Mouse (Mus musculus) kidney, adult 9 months (tissue): Measurements from ENCODE around the gene Ddi2.
A peak's percentile ranks its signal among the peaks of the same experiment; 100 is the strongest.
"Not testable (repeated sequence)": the region's sequence is repeated elsewhere in the genome, so short reads cannot be mapped to it uniquely, and the experiment has no call there.

ENCODE experiments used
- DNase-seq: peaks from one replicate; pipeline ENCODE4 v3.0.0; 2022

Ddi2 gene

DNA sequence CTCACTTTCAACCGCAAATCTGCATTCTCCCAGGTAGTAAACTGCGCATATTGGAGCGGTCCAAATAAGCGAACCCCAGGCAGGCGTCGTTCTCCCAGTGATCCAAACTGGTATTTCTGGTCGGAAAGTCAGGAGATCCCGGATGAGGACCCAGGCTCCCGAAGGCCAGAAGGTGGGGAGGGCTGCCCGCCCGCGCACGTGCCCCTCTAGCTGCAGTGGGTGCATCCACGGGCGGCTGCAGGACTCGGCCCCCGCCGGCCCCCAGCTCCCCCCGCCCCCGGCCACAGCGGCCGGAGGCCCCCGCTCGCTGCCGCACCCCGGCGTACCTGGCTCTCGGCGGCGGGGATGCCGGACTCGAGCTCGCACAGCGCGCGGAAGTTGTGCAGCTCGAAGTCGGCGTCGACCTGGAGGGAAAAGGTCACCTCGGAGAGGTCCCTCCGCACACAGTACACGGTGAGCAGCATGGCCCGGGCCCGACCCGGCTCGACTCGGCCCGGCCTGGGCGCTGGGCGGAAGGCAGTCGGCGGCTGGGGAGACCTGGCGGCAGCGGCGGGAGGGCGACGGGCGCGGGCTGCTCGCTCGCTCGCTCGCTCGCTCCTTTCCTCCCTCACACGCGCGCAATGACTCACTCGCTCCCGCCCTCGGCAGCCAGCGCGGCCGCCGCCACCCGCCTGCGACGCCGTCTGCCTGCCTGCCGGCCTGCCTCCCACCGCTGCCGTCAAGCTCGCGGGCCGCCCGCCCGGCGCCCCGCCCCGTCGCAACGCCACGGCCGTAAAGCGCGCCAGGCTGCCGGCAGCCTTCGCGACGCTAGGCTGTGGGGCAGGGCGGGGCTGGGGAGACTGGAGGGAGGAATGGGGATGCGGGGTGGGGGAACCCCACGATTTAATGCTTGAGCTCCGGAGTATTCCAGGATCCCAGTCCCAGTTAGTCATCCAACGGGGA, at the start of gene Ddi2:
Gene Ddi2, minus strand, starts transcription at position 689 of the 942 bp plus-strand sequence.
- peak; percentile 86 for DNase-seq

- DNase-seq = not testable (repeated sequence)
Observed at GRCm38 (mm10) chr4:141773019-141773418, 49.8 kb upstream of the Ddi2 start.

- no peak for DNase-seq
Observed at GRCm38 (mm10) chr4:141771823-141772222, 48.6 kb upstream of the Ddi2 start.

DNA sequence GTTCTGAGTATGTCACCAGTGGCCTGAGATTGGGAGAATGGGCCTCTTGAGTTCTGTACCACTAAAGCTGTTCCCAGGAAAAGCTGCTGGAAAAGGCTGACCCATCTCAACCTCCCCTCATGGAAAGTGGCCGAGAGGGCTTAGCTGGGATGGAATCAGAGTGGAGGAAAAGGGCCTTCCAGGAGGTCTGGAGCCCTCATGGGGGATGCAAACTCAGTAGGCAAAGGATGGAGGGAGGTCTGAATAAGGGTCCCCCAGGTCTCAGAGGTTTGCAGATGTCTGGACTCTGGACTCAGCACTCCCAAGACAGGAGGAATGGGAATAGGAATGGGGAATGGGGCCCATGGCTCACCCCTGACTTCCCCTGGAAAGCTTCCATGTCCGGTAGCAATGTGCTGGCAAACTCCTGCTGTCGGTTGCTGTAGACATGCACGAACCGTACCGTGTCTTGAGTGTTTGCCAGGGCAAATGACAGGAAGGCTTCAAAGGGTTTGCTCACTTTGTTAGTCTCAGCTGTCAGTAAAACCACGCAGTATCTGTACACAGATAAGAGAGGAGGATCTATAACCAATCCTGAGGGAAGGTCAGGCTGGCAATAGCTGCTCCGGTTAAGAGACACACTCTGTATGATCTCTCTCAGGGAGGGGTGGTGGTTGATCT, 46.4 kb upstream of the Ddi2 start:
- no peak for DNase-seq

GRCm38 (mm10) chr4:141767353-141768036, 44.3 kb upstream of the Ddi2 start:
- DNase-seq = peak; percentile 16

DNA sequence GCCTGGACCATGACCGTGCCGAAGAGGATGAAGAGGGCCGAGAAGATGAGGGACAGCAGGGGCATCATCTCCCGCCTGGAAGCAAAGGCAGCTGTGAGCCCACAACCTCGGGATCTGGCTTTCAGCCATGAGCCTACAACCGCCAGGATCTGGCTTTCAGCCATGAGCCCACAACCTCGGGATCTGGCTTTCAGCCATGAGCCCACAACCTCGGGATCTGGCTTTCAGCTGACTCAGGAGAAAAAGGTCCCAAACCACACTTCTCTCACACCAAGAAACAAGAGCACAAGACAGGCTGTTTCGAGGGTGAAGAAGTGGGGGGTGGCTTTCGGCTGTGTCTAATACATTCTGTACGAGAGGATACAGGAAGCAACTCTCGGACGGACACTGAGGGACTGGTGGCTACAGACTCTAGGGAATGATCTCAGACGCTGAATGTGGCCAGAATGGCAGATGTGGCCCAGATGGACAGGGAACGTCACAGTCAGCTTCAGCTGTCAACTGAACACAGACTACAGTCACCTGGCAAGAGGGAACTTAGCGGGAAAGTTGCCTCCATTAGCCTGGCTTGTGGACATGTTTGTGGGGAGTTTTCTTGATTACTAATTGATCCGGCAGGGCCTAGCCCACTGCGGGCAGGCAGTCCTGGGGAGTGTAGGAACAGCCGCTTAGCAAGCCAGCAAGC, 43.6 kb upstream of the Ddi2 start:
- DNase-seq = peak; percentile 26

DNA sequence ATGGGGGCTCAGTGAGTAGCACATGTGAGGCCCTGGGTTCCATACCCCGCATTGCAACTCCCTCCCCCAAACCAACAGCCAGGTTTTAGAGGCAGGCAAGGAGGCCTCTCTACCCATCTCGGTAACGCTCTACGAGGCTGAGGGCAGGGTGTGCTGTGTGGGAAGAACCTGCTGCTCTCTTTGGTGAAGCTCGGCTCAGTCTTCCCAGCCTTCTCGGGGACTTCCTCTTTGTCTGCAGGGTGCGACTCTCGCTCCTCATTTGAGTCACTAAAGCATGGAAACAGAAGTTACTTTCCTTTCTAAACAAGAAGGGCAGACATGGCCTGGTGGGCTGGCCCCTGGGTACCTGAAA, 43.1 kb upstream of the Ddi2 start:
- no peak for DNase-seq

DNA sequence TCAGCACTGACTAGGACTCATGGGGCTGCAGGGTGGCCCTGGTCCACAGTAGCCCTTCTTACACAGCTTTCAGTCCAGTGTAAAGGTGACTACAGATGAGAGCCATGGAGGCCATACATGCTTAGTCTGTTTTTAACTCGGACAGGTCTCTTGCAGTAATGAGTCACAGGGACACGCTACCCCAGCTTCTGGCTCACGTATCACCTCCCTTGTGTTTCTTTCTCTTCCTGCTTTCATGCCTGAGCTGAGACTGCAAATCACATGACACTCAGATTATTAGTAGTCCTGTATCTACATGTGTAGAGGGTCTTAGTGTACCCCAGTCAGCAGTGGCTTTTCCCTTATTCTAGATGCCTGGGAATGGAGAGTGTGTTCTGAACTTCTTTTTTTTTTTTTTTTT, 41.8 kb upstream of the Ddi2 start:
- DNase-seq = no peak

GRCm38 (mm10) chr4:141763476-141763875, 40.3 kb upstream of the Ddi2 start:
- no peak for DNase-seq

DNA sequence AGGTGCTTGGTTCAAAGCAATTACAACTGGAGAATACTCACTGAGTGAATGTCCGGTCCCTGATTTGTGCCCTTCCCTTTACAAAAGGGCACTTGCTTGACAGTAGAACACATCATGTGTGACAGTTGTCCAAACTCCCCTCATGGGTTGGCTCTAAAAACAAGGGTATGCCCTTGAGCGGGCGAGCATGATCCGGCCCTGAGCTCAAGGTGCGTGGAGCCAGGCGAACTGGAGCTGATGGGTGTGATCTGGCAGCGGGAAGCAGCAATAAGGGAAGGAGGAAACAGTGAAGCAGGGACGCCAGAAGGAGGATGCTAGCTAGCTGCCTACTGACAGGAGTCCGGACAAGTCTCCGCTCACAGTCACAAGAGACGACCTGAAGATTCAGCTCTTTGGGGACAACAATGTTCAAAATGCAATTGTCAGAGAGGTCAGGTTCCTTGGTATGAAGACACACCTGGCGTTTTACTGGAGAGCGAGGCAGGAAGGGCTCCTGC, 38.9 kb upstream of the Ddi2 start:
- DNase-seq = peak; percentile 28

GRCm38 (mm10) chr4:141760942-141761341, 37.7 kb upstream of the Ddi2 start:
- peak; percentile 63 for DNase-seq

DNA sequence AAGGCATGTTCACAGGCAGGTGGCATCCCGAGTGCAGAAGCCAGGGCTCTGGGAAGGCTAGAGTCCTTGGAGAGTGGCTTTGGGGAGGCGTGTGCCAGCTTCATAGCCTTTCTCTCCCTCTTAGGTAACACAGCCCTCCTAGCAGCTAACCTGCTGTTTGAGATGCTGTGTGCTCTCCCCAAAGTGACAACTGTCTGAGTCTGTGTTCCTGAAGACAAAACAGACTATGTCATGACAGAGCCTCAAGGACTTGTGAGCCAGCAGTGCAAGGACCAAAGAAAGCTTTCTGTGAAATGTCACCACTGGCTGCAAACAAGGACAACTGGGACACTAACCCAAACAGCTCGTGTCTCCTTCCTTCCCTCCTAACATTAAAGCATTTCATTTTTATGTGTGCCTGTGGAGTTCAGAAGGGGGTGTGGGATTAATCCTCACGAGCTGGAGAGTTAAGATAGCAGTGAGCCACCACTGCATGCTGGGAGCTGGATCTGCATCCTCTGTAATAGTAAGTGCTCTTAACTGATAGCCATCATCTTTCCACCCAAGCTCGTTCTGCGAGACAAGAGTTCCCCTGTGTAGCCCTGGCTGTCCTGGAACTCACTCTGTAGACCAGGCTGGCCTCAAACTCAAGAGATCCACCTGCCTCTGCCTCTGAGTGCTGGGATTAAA, 35.8 kb upstream of the Ddi2 start:
- DNase-seq = no peak

DNA sequence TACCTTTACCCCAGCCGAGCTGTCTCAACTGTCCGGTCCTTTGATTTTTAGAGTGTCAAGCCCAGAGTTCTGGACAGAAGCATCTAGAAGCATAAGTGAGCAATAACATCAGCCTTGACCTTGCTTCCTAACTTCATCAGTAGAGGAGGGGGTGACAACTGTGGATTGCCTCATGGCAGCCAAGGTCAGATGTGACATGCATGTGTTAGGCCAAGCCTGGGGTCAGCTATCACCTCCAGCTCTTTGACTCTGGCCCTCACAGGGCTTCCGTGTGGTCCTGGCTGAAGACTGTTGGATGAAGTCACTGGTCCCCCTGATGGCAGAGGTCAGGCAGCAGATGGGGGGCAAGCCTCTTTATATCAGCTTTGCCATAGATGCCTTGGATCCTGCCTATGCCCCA, 33.9 kb upstream of the Ddi2 start:
- DNase-seq = no peak

- DNase-seq = peak; percentile 42
Observed at GRCm38 (mm10) chr4:141755375-141755930, 32.2 kb upstream of the Ddi2 start.

- DNase-seq = no peak
Observed at GRCm38 (mm10) chr4:141752076-141752421, 28.8 kb upstream of the Ddi2 start.

- no peak for DNase-seq
Observed at GRCm38 (mm10) chr4:141751419-141752075, 28.3 kb upstream of the Ddi2 start.

GRCm38 (mm10) chr4:141750826-141751225, 27.6 kb upstream of the Ddi2 start:
- no peak for DNase-seq

- no peak for DNase-seq
Observed at GRCm38 (mm10) chr4:141749557-141749956, 26.3 kb upstream of the Ddi2 start.

GRCm38 (mm10) chr4:141746578-141747346, 23.5 kb upstream of the Ddi2 start, which contains the start of gene Agmat:
TSS of gene Agmat (plus strand) at chr4:141746672.
- peak; percentile 48 for DNase-seq

DNA sequence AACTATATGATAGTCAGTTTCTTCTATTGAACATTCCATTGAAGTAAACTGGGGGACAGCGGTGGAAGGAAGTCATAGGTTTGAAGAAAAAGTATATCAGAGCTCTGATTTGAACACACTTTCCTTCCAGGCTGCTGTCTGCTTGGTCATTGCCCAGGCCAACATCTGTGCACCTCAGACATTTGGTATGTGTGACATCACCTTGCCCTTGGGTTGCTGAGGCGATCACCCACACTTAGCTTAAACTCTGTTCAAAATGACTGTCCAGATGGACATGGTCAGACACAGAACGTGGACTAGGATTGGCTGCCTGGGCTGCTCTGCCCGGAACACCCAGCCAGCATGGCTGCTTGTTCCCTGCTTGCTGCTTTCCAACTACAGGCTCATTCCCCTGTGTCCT, 19.2 kb upstream of the Ddi2 start:
- DNase-seq = no peak

DNA sequence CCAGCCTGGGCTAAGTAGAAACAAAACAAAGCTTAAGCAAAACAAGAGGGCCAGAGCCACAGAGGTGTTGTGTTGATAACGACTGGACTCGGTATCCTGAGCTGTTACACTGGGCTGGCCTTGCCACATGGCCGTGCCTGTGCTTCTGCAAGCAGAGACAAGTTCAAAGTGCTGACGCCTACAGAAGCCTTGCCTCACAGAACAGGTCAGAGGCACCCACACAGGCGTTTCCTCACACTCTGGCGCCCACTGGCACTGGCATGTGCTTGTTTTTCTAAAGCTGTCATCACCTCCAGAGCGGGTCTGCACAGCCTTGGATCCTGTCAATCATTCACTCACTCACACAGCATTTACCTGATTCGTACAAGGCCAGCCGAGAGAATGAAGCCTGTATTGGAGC, 18.6 kb upstream of the Ddi2 start:
- peak; percentile 94 for DNase-seq
